Mouse (Mus musculus): ENCODE data around the gene Naaladl2.

DNA sequence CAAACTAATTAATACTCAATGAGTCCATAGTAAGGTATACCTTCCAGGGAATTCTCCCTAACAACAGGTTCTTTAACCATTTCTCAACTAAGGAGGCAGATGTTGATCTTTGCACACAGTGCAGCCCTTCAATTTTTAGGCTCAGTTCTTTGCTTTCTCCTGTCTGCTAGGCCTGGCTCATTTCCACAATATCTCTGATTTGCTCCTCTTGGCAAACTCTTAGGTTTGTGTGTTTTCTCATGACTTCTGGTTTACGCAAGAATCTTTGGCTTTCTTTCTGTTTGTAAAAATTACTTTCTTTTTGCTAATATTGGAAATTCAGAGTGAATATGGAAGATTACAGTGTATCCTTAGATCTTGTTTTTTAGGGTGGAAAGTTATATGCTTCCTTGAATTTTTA lies 1385.3 kb downstream of the Naaladl2 start:
- no peak for TF ChIP-seq CTCF (IDR thresholded peaks at IDR 0.05; ENCODE audit: low read depth, low read length)
- TF ChIP-seq POLR2A (IDR thresholded peaks at IDR 0.05; ENCODE audit: insufficient read depth, low read length) = no peak
